10 mouse cellular contexts compared by ENCODE assay signal in genomic region chr10:20006333-20007093, GRCm38 (mm10).
DNase-seq lines count a peak whose midpoint lies in the region; ATAC-seq and TF ChIP-seq lines count a peak whose summit lies in the region.
"Had no signal": no experiment of that assay in that cellular context is flagged by ENCODE, and none has a peak within 500 bp of the region (broad histone marks: within the 10 kb centered on the region; RNA-seq: fewer than 3 reads in every experiment).

No protein-coding gene starts in this region.

- WGBS in forebrain, embryonic 14.5 days, result 43% methylated on average over 17 of the region's 17 CpGs
- 54% methylated on average over 17 of the region's 17 CpGs for WGBS in forebrain, embryonic 11.5 days
- WGBS in heart, postnatal 0 days, result 40% methylated on average over 17 of the region's 17 CpGs
- 30% methylated on average over 17 of the region's 17 CpGs for WGBS in olfactory bulb, adult 2 months

- no peak for TF ChIP-seq EP300 in heart, postnatal 0 days (IDR thresholded peaks at IDR 0.05; ENCODE audit: low read depth)

- no peaks in the 10 kb centered on the region for H3K36me3 ChIP-seq in forebrain, embryonic 14.5 days (ENCODE audit: control insufficient read depth, insufficient read depth, low read length)
- no peaks in the 10 kb centered on the region for H3K36me3 ChIP-seq in forebrain, embryonic 11.5 days (ENCODE audit: control insufficient read depth, insufficient read depth, low read length)
- no peaks in the 10 kb centered on the region for H3K36me3 ChIP-seq in heart, postnatal 0 days (replicated peaks; ENCODE audit: control insufficient read depth, insufficient read depth, low read length)

- H3K4me2 ChIP-seq in forebrain, embryonic 14.5 days (ENCODE audit: low read length), result no peak overlapping the region
- no peak overlapping the region for H3K4me2 ChIP-seq in forebrain, embryonic 11.5 days (ENCODE audit: low read depth, low read length, severe bottlenecking)
- peak overlapping the region; percentile 17 for H3K4me2 ChIP-seq in heart, postnatal 0 days (ENCODE audit: low read depth, low read length)

- ATAC-seq in forebrain, embryonic 14.5 days, result no peak
- ATAC-seq in forebrain, embryonic 11.5 days (replicated peaks; ENCODE audit: low FRiP score), result no peak
- ATAC-seq in heart, postnatal 0 days (ENCODE audit: insufficient read depth, low read depth), result peak; percentile 67; the same call in 1 of the 2 replicates
- no peak for ATAC-seq in megakaryocyte, adult 5-6 weeks (ENCODE audit: poor library complexity, severe bottlenecking)

- no peak overlapping the region for H3K4me3 ChIP-seq in forebrain, embryonic 14.5 days (ENCODE audit: low read depth, low read length)
- H3K4me3 ChIP-seq in forebrain, embryonic 11.5 days (ENCODE audit: low read depth, low read length), result no peak overlapping the region
- H3K4me3 ChIP-seq in heart, postnatal 0 days (ENCODE audit: low read depth, low read length), result no peak overlapping the region
- 0 out of 2 replicates have a peak overlapping the region, but pooled peaks have one; percentile 2 for H3K4me3 ChIP-seq in olfactory bulb, adult 2 months (ENCODE audit: insufficient read depth, low read depth, low read length)

- no peak for TF ChIP-seq CTCF in heart, postnatal 0 days (IDR thresholded peaks at IDR 0.05; ENCODE audit: low read depth)
- no peak for TF ChIP-seq CTCF in olfactory bulb, adult 2 months (IDR thresholded peaks at IDR 0.05; ENCODE audit: insufficient read depth, low read depth, low read length)

- H3K27me3 ChIP-seq in forebrain, embryonic 14.5 days (replicated peaks; ENCODE audit: control insufficient read depth, insufficient read depth, low read length), result no peaks in the 10 kb centered on the region
- H3K27me3 ChIP-seq in forebrain, embryonic 11.5 days (ENCODE audit: control insufficient read depth, insufficient read depth, low read length), result no peaks in the 10 kb centered on the region
- no peaks in the 10 kb centered on the region for H3K27me3 ChIP-seq in heart, postnatal 0 days (ENCODE audit: control insufficient read depth, insufficient read depth, low read length)

- H3K4me1 ChIP-seq in forebrain, embryonic 14.5 days (ENCODE audit: control insufficient read depth, insufficient read depth, low read length), result peaks cover 2% of the 10 kb centered on the region; the same call in 1 of the 2 replicates
- H3K4me1 ChIP-seq in forebrain, embryonic 11.5 days (replicated peaks; ENCODE audit: control insufficient read depth, insufficient read depth, low read length), result peaks cover 7% of the 10 kb centered on the region; the same call in 1 of the 2 replicates
- peaks cover 8% of the 10 kb centered on the region for H3K4me1 ChIP-seq in heart, postnatal 0 days (ENCODE audit: control insufficient read depth, insufficient read depth)
- peaks cover 5% of the 10 kb centered on the region for H3K4me1 ChIP-seq in olfactory bulb, adult 2 months (ENCODE audit: control insufficient read depth, insufficient read depth, low read length)

- no peak overlapping the region for H3K27ac ChIP-seq in forebrain, embryonic 14.5 days (ENCODE audit: low read depth, low read length)
- H3K27ac ChIP-seq in forebrain, embryonic 11.5 days (ENCODE audit: low read depth, low read length), result no peak overlapping the region
- peak overlapping the region; percentile 38; the same call in 1 of the 2 replicates for H3K27ac ChIP-seq in heart, postnatal 0 days (ENCODE audit: low read depth)
- peak overlapping the region; percentile 26; the same call in 1 of the 2 replicates for H3K27ac ChIP-seq in olfactory bulb, adult 2 months (ENCODE audit: insufficient read depth, low read depth, low read length)
- H3K27ac ChIP-seq: kidney, postnatal 0 days had no signal

- TF ChIP-seq POLR2A in olfactory bulb, adult 2 months (IDR thresholded peaks at IDR 0.05; ENCODE audit: insufficient read depth, low read depth, low read length), result no peak

- DNase-seq in forebrain, embryonic 14.5 days (ENCODE audit: low spot score), result peak; percentile 17
- no peak for DNase-seq in forebrain, embryonic 11.5 days (ENCODE audit: low spot score)
- peak; percentile 32 for DNase-seq in layer of hippocampus, adult 11-12 months (ENCODE audit: low spot score)
- no peak for DNase-seq in layer of hippocampus, adult 9-10 months (ENCODE audit: low spot score)
- DNase-seq in heart, postnatal 0 days (ENCODE audit: low spot score), result peak; percentile 56
- DNase-seq in kidney, adult 18-20 months, result no peak
- DNase-seq: embryo, embryonic 11 days had no signal

- H3K9me3 ChIP-seq in forebrain, embryonic 14.5 days (replicated peaks; ENCODE audit: control insufficient read depth, low read length), result no peaks in the 10 kb centered on the region
- no peaks in the 10 kb centered on the region for H3K9me3 ChIP-seq in forebrain, embryonic 11.5 days (ENCODE audit: control insufficient read depth, low read length)
- H3K9me3 ChIP-seq in heart, postnatal 0 days (replicated peaks; ENCODE audit: control insufficient read depth, low read length), result no peaks in the 10 kb centered on the region

- H3K9ac ChIP-seq in forebrain, embryonic 14.5 days (ENCODE audit: low read length), result no peak overlapping the region
- no peak overlapping the region for H3K9ac ChIP-seq in forebrain, embryonic 11.5 days (ENCODE audit: low read length)
- no peak overlapping the region for H3K9ac ChIP-seq in heart, postnatal 0 days (replicated peaks; ENCODE audit: low read depth, low read length)

Comparison
In these comparisons a context has a peak if more than half of its experiments do, and no peak if none do; other contexts are left out.
1. DNase-seq: peak in forebrain, embryonic 14.5 days (single experiment), layer of hippocampus, adult 11-12 months (single experiment) and heart, postnatal 0 days (single experiment); none in forebrain, embryonic 11.5 days (single experiment), layer of hippocampus, adult 9-10 months (single experiment) and kidney, adult 18-20 months (single experiment).
2. H3K27ac ChIP-seq: peak in heart, postnatal 0 days (single experiment) and olfactory bulb, adult 2 months (single experiment); none in forebrain, embryonic 14.5 days (single experiment) and forebrain, embryonic 11.5 days (single experiment).